7 mouse cellular contexts compared by ENCODE assay signal in genomic region chr5:125055901-125056300, GRCm38 (mm10). TPM values are rescaled to one million over a fixed set of nuclear protein-coding genes. Genes with fewer than 3 reads are reported as not detected.
DNase-seq lines count a peak whose midpoint lies in the region; ATAC-seq and TF ChIP-seq lines count a peak whose summit lies in the region.

No protein-coding gene starts in this region.

- H3K4me1 ChIP-seq in kidney, postnatal 0 days (replicated peaks; ENCODE audit: insufficient read depth, low read length) = peaks cover 47% of the 10 kb centered on the region
- H3K4me1 ChIP-seq in embryonic facial prominence, embryonic 14.5 days (ENCODE audit: control insufficient read depth, insufficient read depth, low read length) = peaks cover 49% of the 10 kb centered on the region
- H3K4me1 ChIP-seq in intestine, embryonic 16.5 days (ENCODE audit: control insufficient read depth, insufficient read depth, low read length) = peaks cover 46% of the 10 kb centered on the region
- peaks cover 63% of the 10 kb centered on the region for H3K4me1 ChIP-seq in stomach, embryonic 16.5 days (ENCODE audit: control insufficient read depth, insufficient read depth, low read length)

- H3K27ac ChIP-seq in kidney, postnatal 0 days = no peak overlapping the region
- peak overlapping the region; percentile 77 for H3K27ac ChIP-seq in embryonic facial prominence, embryonic 14.5 days (replicated peaks; ENCODE audit: low read depth, low read length)
- H3K27ac ChIP-seq in intestine, embryonic 16.5 days (ENCODE audit: low read length) = no peak overlapping the region
- H3K27ac ChIP-seq in stomach, embryonic 16.5 days (ENCODE audit: low read length) = peak overlapping the region; percentile 75

- ATAC-seq in kidney, postnatal 0 days (replicated peaks; ENCODE audit: low FRiP score, low read depth) = no peak
- no peak for ATAC-seq in embryonic facial prominence, embryonic 14.5 days (ENCODE audit: low read depth)
- 0 out of 2 replicates have a peak, but pooled peaks have one; percentile 14 for ATAC-seq in intestine, embryonic 16.5 days
- no peak for ATAC-seq in stomach, embryonic 16.5 days (ENCODE audit: insufficient read depth, low FRiP score)

- TF ChIP-seq CTCF in kidney, postnatal 0 days (IDR thresholded peaks at IDR 0.05; ENCODE audit: low read depth) = no peak

- H3K4me2 ChIP-seq in kidney, postnatal 0 days (ENCODE audit: low read length) = peak overlapping the region; percentile 58; the same call in 1 of the 2 replicates
- peak overlapping the region; percentile 58; the same call in 1 of the 2 replicates for H3K4me2 ChIP-seq in embryonic facial prominence, embryonic 14.5 days (ENCODE audit: low read depth, low read length)
- H3K4me2 ChIP-seq in intestine, embryonic 16.5 days (ENCODE audit: low read depth, low read length) = no peak overlapping the region
- 0 out of 2 replicates have a peak overlapping the region, but pooled peaks have one; percentile 57 for H3K4me2 ChIP-seq in stomach, embryonic 16.5 days (ENCODE audit: low read depth, low read length)

- H3K9ac ChIP-seq in kidney, postnatal 0 days (ENCODE audit: low read depth, low read length) = peak overlapping the region; percentile 4; the same call in 1 of the 2 replicates
- peak overlapping the region; percentile 34; the same call in 1 of the 2 replicates for H3K9ac ChIP-seq in embryonic facial prominence, embryonic 14.5 days (ENCODE audit: low read depth, low read length)
- H3K9ac ChIP-seq in intestine, embryonic 16.5 days (ENCODE audit: low read depth, low read length) = no peak overlapping the region
- peak overlapping the region; percentile 46; the same call in 1 of the 2 replicates for H3K9ac ChIP-seq in stomach, embryonic 16.5 days (ENCODE audit: low read length)

- no peak for DNase-seq in kidney, postnatal 0 days (ENCODE audit: low spot score)
- no peak for DNase-seq in kidney, adult 8-10 months
- no peak for DNase-seq in embryonic facial prominence, embryonic 14.5 days (ENCODE audit: low spot score)
- no peak for DNase-seq in left cerebral cortex, adult 9 months (ENCODE audit: low spot score in 2 of 2)
- DNase-seq in cerebellum, adult 9-11 months = no peak

- H3K27me3 ChIP-seq in kidney, postnatal 0 days (ENCODE audit: insufficient read depth, low read length) = no peaks in the 10 kb centered on the region
- no peaks in the 10 kb centered on the region for H3K27me3 ChIP-seq in embryonic facial prominence, embryonic 14.5 days (replicated peaks; ENCODE audit: control insufficient read depth, insufficient read depth, low read length)
- H3K27me3 ChIP-seq in intestine, embryonic 16.5 days (replicated peaks; ENCODE audit: control insufficient read depth, insufficient read depth, low read length) = no peaks in the 10 kb centered on the region
- H3K27me3 ChIP-seq in stomach, embryonic 16.5 days (ENCODE audit: control insufficient read depth, insufficient read depth, low read length) = no peaks in the 10 kb centered on the region

- H3K36me3 ChIP-seq in kidney, postnatal 0 days (ENCODE audit: insufficient read depth, low read length) = peaks cover 28% of the 10 kb centered on the region; the same call in 1 of the 2 replicates
- H3K36me3 ChIP-seq in embryonic facial prominence, embryonic 14.5 days (ENCODE audit: control insufficient read depth, insufficient read depth, low read length) = peaks cover 36% of the 10 kb centered on the region
- no peaks in the 10 kb centered on the region for H3K36me3 ChIP-seq in intestine, embryonic 16.5 days (ENCODE audit: control insufficient read depth, insufficient read depth, low read length)
- peaks cover 10% of the 10 kb centered on the region; the same call in 1 of the 2 replicates for H3K36me3 ChIP-seq in stomach, embryonic 16.5 days (ENCODE audit: control insufficient read depth, insufficient read depth, low read length)

- WGBS in kidney, postnatal 0 days = 31% methylated on average over 8 of the region's 8 CpGs
- 47% methylated on average over 7 of the region's 8 CpGs for WGBS in embryonic facial prominence, embryonic 14.5 days
- WGBS in intestine, embryonic 16.5 days = 52% methylated on average over 8 of the region's 8 CpGs
- WGBS in stomach, embryonic 16.5 days = 42% methylated on average over 8 of the region's 8 CpGs

- H3K9me3 ChIP-seq in kidney, postnatal 0 days (replicated peaks; ENCODE audit: low read length) = no peaks in the 10 kb centered on the region
- H3K9me3 ChIP-seq in embryonic facial prominence, embryonic 14.5 days (ENCODE audit: control insufficient read depth, low read length) = no peaks in the 10 kb centered on the region
- H3K9me3 ChIP-seq in intestine, embryonic 16.5 days (ENCODE audit: control insufficient read depth, low read length) = no peaks in the 10 kb centered on the region
- no peaks in the 10 kb centered on the region for H3K9me3 ChIP-seq in stomach, embryonic 16.5 days (replicated peaks; ENCODE audit: control insufficient read depth, low read length)

- no peak overlapping the region for H3K4me3 ChIP-seq in kidney, postnatal 0 days (replicated peaks; ENCODE audit: low read depth, low read length)
- peak overlapping the region; percentile 15; the same call in 1 of the 2 replicates for H3K4me3 ChIP-seq in embryonic facial prominence, embryonic 14.5 days (ENCODE audit: low read depth, low read length)
- no peak overlapping the region for H3K4me3 ChIP-seq in intestine, embryonic 16.5 days (ENCODE audit: low read length)
- no peak overlapping the region; the same call in 1 of the 2 replicates for H3K4me3 ChIP-seq in stomach, embryonic 16.5 days (replicated peaks; ENCODE audit: low read length)

RNA-seq across cellular contexts. Expression of gene Rflna, which starts 52.9 kb away (rescaled TPM):
- polyA plus RNA-seq in kidney, postnatal 0 days (2015; fragmentation: Nextera tagmentation; extraction: Ambion mirVana) = 8.5 and 9.1 TPM in 2 replicates
- 19.3 and 29.0 TPM in 2 replicates for polyA plus RNA-seq in embryonic facial prominence, embryonic 14.5 days (2014; fragmentation: Nextera tagmentation; extraction: Ambion mirVana)
- polyA plus RNA-seq in intestine, embryonic 16.5 days (2015; fragmentation: Nextera tagmentation; extraction: Ambion mirVana) = 1.5 and 1.7 TPM in 2 replicates
- polyA plus RNA-seq in stomach, embryonic 16.5 days (2015; fragmentation: Nextera tagmentation; extraction: Ambion mirVana) = 2.7 and 3.0 TPM in 2 replicates

Comparison
In these comparisons a context has a peak if more than half of its experiments do, and no peak if none do; other contexts are left out.
1. H3K27ac ChIP-seq: peak in embryonic facial prominence, embryonic 14.5 days (single experiment) and stomach, embryonic 16.5 days (single experiment); none in kidney, postnatal 0 days (single experiment) and intestine, embryonic 16.5 days (single experiment).